Mouse (Mus musculus): ENCODE data around the gene Olfr857.

DNA sequence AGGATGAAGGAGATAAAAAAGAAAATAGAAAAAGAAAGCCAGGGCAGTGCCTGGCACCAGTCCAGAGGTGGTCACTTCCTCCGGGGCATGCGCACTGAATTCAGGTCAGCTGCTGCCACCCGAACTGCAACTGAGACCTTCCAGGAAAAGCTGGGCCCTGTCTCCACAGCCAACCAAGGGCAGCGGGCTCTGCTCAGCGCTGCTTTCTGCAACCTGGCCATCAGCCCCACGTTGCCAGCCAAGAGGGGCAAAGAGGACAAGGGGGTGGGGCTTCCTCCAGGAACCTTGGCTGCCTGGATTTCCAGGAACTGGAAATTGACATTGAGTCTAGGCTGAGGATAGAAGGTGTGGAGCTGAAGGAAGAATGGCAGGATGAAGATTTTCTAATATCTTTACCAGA, 19.0 kb upstream of the Olfr857 start:
- TF ChIP-seq POLR2A (IDR thresholded peaks at IDR 0.05; ENCODE audit: low read depth, low read length) (no peak), SMC3 (IDR thresholded peaks at IDR 0.05; ENCODE audit: low read depth, low read length) (no peak), CTCF (conservative IDR thresholded peaks at IDR 0.05 in 1 of 2, IDR thresholded peaks at IDR 0.05 in 1 of 2; ENCODE audit: low read depth in 2 of 2, low read length in 2 of 2) (no peak), MXI1 (IDR thresholded peaks at IDR 0.05; ENCODE audit: low read depth, low read length) (no peak), CHD1 (IDR thresholded peaks at IDR 0.05; ENCODE audit: low read depth, low read length) (no peak), MEF2A (IDR thresholded peaks at IDR 0.05; ENCODE audit: borderline replicate concordance, low read depth, low read length) (no peak), HCFC1 (IDR thresholded peaks at IDR 0.05; ENCODE audit: low read depth, low read length) (no peak), CHD2 (IDR thresholded peaks at IDR 0.05; ENCODE audit: low read length) (no peak), KAT2A (IDR thresholded peaks at IDR 0.05; ENCODE audit: insufficient replicate concordance, low read length) (no peak), ZKSCAN1 (IDR thresholded peaks at IDR 0.05; ENCODE audit: borderline replicate concordance, low read depth, low read length) (no peak), TCF12 (IDR thresholded peaks at IDR 0.05; ENCODE audit: low read depth, low read length) (no peak)

All from CH12.LX (cell line).